Mouse (Mus musculus): ENCODE results near the gene Prelp. TPM values are rescaled to one million over a fixed set of nuclear protein-coding genes. Genes with fewer than 3 reads are reported as not detected.

The Prelp gene
- total RNA-seq, 2 experiments from 2014 or later, result 27.2 TPM

DNA sequence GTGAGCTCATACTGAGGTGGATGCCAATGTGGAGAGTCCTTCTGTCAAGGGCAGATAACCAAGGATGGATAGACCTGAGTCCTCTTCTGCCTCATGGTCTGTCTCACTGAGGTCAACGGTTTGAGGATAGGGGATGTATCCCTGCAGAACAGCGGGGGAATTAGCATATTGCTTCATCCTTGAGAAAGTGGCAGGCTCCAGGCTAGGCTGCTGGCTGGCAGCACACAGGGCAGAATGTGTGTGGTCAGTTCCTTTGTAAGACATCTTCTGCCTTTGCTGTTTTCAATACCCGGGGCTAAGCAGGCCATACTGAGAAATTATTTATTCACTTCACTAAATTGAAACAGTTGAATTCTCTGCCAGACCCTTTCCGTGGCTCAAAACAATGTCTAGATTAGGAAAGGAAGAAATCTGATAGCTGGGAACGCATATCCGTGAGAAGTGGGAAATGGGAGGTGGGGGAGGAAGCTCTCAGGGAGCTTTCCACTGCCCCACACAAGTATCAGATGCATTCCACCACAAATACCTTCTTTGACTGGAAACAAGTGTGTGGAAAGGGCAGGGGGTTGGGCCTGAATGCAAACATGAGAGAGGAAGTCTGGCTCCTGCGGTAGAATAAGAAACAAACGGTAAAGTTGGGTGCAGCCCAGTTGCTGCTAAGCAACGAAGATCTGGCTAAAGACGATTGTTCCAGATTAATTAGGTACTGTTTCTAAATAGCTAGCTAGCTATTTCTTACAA is 57.8 kb downstream of the Prelp start:
- intact Hi-C loops (cut with DNase I), result no loop called here
- peak in 1 of 2 experiments; percentile 32 for DNase-seq

DNA sequence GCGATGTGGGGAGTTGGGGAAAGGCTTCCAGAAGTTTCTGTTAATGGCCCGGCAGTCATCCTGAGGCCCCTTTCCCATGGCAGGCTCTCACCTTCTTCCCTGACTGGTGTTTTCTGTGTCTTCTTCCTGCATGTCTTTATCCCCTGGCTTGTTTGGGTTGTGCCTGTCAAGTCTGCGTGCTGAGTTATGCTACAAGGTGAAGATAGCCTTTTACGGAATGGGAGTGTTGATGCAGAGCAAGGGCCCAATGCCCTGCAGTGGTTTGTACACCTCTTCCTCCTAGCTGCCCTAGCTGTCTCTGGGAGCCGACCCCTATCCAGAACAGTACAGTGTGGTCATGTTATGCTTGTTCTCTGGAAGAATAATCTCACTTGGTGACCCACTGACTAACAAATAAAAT is 60.2 kb downstream of the Prelp start:
- intact Hi-C loops (cut with DNase I), result no loop called here
- no peak for DNase-seq

Other genes with a start within 250 kb of the Prelp start
- under 1 TPM; 0.17 to 0.36 TPM for gene Lax1, start 231.3 kb downstream of the Prelp start, total RNA-seq (2021)
- gene Atp2b4, start 120.4 kb downstream of the Prelp start, total RNA-seq (2021), result 10 to 100 TPM; 34.4 to 38.8 TPM
- under 1 TPM; 0.35 to 0.67 TPM for gene Optc, start 13.4 kb downstream of the Prelp start, total RNA-seq (2021)
- 10 to 100 TPM; 18.1 to 25.8 TPM for gene Fmod, start 115.8 kb upstream of the Prelp start, total RNA-seq (2021)
- gene Btg2, start 157.7 kb upstream of the Prelp start, total RNA-seq (2021), result 10 to 100 TPM; 30.3 to 32.9 TPM
- gene Chit1, start 189.8 kb upstream of the Prelp start, total RNA-seq (2021), result not detected